Mouse (Mus musculus): ENCODE measurements around the gene Lrrc28.
A peak's percentile ranks its signal among the peaks of the same experiment; 100 is the strongest.

The Lrrc28 gene

DNA sequence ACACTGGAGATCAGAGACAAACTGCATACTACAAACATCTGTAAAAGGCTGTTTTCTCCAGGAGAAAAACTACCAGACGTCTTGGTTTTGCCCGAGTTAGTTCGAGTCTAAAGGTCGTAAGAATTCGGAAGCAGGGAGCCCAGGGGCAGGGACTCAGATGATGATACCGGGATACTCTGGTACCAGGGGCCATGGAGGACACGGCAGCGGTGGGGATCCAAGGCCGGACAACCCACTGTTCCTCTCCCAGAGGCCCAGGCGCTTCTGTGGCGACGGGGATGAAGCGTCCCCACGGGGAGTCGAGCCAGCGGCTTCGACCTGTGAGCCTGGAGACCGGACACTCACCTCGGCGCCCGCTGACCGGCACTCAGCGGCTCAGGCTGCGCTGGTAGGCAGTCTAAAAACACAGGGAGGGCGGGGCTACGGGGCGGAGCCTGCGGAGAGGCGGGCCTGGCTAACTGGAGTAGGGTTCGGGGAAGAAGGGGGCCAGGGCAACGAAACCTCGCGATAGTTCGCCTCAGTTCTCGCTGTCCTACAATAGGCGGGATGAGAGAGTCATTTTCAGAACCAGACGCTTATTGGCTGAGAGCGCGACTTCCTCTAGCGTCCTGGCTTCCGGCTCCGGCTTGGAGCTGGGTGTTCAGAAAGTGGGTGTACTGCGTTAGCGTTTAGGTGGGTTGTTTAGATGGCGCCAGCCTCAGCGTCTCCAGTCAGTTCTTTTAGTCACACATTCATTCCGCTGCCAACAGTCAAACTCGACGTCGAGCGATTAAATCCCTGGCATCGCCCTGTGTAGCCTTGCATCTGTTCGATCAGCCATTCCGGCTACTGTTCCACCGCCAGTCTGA, at the start of gene Lrrc28:
Lrrc28 (minus strand) TSS at position 436 of the 848 bp plus-strand sequence.
- DNase-seq = peak; percentile 98 to 99

DNA sequence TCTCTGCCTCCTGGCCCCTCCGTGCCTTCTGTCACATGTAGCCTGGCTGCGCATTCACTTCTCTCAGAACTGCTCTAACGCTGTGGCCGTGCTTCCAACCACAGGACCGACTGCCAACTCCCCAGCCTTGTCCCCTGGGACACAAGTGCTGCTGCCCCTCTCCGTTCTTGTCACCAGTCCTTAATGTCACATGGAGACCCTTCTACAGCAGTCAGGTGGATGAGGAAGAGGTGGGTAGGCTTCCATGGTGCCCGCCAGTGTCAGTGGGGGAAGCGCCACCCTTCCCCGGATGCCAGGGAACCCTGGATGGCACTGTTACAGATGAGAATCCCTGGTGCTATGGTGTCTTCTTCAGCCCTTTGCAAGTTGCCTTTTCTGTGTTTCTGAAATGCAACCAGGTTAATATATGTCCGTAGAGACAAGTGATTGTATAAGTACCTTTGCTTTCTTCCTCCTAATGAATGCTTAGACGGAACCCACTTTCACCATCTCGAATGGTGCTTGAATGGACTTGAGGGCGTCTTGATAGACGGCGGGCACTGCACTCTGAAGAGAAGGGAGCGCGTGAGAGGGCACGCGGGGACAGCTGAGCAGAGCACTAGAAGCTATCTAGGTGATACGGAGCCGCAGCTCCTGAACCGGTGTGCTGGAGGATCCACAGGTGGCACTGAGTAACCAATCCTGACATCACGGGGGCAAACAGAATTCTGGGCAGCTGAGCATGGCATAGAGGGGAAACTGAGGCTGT, 47.9 kb upstream of the Lrrc28 start:
- DNase-seq = no peak

DNA sequence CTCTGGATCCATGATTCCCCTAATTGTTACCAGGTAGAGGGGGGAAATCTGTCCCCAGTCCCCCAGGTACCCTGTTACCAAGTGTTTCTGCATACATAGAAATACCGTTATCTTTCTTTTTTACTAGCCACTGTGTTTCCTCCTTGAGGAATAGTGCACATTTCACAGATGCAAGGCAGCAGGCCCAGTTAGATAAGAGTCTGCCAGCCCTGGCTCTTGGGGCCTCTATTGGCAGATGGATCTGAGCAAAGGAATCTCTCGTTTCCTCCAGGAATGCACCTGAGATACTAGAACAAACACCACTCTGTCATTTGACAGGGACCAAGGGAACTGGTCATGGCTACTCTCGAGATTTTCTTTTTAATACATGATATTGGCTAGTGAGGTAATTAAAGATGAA, 47.1 kb upstream of the Lrrc28 start:
- no peak for DNase-seq

DNA sequence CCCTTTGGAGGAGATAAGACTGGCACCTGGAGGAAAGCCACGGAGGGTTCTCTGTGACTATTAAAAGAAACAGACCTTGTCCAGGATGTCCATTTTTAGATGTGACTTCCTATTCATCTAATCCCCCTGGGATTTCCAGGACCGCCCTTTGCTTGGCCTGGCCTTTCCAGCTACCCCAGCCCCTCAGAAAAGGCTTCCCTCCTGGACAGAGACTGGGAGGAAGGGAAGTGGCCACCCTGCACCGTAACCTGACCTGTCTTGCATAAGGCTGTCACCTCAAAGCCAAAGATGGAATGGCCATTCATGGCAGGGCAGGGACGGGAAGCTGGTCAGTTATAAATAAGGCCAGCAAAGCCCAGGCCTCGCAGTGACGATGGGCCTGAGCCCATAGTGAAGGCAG, 46.0 kb upstream of the Lrrc28 start:
- no peak for DNase-seq

DNA sequence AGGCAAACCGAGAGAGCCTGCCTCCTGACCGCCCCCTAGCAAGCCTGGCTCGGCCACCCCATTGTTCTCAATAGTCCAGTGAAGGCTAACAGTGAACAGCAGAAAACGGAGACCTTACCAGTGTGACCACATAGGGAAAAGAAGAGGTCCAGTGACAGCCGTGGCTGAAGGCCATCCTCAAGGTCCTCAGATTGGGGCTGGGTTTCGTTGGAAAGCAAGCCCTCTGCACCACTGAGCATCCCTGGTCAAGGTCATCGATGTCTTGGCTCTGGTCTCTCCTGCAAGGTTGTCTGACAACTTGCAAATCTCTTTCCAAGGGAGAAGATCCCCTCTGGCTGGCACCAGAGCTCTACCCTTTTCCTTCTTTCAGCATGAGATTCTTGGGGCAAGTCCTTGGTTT, 44.7 kb upstream of the Lrrc28 start:
- DNase-seq = no peak

DNA sequence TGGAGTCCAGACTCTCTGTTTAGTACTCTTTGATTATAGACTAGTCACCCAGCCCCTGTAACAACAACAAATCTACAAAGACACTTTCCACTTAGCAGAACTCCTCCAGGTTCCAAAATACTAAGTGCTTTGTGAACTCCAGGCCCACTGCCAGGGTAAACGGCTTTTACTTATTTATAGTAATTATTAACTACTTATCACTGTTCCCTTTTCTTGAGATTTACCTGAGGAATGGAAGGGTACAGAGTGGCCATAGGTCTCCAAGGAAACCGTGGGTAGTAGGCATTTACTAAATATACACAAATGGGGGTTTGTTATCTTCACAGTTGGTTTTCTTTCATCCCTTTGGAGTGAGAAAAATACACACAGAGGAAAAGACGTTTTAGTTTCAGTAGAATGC, 43.2 kb upstream of the Lrrc28 start:
- no peak for DNase-seq

DNA sequence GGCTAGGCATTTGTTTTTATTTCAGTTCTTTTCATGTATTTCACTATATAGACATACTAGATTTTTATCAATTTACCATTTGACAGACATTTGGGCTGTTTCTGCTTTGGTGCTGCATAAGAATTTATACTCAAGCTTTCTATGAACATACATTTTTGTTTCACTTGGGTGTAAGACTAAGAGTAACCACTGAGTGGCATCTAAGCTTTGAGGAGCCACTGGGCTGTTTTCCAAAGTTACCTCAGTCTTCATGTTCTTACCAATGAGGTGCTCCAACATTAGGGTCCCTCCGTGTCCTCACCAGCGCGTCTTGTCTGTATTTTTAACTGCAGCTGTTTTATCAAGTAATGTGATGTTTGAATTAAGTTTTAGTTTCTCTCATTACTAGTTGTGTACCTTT, 41.5 kb upstream of the Lrrc28 start:
- no peak for DNase-seq

DNA sequence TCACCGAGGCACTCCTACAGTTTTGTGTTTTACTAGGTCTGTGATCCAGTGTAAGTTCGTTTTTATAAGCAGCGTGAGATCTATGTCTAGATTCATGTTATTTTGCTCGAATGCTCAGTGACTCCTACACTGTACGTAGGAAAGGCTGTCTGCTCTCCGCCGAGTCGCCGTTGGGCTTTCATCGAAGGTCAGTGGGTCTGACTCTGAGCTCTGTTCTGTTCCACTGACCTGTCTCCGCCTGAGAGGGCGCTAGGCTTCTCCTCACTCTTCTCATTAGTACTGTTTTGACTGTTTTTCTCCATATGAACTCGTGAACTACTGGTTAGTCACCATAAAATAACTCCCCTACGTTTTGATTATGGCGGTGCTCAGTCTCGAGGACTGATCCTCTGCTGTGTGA, 37.9 kb upstream of the Lrrc28 start:
- no peak for DNase-seq

DNA sequence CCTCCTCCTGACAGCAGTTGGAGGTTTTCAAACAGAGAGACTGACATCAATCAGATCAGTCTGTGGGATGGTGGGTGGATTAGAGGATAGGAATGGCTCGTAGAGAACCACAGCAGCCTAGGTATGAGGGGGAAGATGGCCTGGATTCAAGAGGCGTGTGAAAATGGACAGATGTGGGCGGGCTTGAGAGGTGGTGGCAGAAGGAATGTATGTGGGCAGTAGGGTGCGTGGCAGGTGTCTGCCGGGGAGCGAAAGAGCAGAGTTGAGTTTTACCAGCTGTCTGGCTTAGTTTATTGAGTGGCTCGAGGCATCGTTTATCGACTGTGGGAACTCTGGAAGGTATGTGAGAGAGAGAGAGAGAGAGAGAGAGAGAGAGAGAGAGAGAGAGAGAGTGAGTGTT, 36.0 kb upstream of the Lrrc28 start:
- no peak for DNase-seq

DNA sequence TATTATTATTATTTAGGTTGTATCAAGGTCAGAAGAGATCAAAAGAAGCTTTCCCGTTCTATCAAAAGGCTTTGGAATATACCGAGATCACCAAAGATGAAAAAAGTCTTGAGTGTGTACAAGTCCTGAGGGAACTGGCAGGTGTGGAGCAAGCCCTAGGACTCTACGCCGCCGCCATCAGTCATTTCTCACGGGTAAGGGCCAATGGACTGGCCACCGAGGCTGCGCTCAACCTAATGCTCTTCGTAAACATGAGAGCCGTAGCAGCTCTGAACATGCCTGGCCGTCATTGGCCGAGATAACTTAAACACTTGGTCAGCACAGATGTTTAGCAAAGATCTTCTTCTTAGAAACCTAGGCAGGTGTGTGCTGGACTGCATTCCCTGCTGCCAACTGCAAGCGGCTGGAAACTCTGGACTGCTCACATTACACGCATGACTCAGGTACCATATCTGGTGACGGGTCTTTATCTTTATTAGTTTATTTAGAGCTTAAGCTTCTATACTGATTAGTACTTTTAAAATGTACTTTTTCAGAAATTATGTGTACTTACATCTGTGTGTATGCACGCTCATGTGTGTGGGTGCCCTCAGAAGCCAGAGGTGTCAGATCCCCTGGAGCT, 33.9 kb upstream of the Lrrc28 start:
- no peak for DNase-seq

DNA sequence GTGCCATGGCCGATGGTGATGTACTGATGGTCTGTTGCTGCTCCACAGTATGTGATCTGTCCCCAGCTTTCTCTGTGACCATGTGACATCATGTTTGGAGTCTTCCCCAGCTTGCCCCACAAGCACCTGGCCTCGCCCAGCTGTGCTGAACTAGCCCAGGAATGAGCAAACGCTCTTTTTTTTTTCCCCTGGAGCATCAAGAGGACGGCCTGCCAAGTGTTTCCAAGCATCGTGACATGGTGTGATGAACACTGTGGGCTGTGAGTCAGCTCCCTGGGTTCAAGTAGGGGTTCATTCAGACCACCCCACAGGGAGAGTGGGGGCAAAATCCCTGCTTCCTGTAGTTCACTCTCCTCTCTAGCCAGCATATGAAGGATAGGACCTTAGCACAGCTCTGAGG, 28.6 kb upstream of the Lrrc28 start:
- DNase-seq = no peak

DNA sequence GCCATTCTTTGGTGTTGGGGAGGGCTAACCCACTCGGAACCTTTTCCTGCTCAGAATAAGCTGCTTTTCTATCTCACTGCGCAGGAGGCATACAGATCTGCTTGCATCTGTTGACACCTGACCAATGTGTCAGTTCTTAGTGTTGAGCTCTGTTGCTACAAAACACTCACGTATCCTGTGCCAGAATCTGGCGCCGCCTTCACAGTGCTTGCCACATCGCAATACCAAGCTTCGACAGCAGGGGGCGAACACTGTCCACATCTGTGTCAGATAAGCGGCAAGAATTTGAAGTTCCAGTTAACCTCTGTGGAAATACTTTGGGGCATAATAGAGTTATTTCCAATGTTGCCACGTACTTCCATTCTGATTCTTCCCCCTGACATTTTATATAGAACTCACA, 27.6 kb upstream of the Lrrc28 start:
- peak; percentile 81 to 88 for DNase-seq

DNA sequence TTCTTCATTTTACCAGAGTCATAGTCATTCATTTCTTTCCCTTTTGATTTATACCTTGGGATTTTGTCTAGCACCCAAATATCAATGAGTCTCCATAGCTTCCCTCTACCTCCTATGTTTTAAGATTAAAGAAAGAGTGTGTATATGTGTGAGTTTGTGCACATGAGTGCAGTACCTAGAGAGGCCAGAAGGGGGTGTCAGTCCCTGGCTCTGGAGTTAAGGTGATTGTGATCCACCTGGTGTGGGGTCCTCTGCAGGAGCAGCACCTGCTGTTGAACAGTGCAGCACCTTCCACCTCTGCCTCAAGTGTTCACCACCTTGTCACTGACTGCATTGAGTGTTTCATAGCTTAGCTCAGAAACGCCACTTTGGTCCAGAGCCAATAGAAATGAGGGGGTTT, 25.9 kb upstream of the Lrrc28 start:
- DNase-seq = no peak

DNA sequence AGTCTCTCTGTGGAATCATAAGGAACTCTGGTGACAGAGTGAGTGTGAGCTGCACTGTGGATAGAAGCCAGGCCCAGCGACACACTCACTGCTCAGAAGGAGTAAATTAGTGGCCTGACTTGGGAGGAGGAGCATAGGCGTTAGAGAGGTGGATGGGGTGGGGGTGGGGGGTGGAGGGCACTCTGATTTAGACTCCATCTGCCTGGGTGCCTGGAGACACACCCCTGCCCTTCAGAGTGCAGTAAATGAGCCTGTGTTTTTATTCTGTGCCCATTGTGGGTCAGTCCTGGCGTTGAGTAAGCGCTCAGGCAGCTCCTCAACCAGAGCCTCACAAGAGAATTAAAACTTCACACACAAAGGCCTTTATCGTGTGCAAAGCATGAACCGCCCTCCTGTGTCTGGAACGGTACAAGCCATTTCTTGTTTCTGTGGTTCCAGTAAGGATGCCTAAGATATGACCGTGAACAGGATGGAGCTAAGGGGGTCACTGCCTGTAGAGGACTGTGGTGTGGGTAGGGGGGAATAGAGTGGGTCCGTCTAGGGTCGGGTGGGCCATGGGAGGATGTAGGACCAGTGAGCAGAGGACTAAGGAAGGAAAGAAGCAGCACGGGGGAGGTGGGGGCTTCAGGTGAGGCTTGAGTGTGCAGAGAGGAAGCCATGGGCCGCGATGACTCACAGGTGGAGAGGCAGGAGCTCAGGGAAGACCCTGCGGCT, 19.1 kb upstream of the Lrrc28 start:
- DNase-seq = no peak

DNA sequence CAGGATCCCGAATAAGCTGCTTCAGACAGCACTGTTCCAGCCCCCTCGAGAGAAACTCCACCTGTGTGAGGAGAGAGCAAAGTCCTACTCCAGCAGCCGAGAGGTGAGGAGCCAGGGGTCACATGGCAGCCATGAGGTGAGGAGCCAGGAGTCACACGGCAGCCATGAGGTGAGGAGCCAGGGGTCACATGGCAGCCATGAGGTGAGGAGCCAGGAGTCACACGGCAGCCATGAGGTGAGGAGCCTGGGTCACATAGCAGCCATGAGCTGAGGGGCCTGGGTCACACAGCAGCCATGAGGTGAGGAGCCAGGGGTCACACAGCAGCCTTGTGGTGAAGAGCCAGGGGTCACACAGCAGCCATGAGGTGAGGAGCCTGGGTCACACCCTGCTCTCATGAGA, 17.4 kb upstream of the Lrrc28 start:
- DNase-seq = no peak

DNA sequence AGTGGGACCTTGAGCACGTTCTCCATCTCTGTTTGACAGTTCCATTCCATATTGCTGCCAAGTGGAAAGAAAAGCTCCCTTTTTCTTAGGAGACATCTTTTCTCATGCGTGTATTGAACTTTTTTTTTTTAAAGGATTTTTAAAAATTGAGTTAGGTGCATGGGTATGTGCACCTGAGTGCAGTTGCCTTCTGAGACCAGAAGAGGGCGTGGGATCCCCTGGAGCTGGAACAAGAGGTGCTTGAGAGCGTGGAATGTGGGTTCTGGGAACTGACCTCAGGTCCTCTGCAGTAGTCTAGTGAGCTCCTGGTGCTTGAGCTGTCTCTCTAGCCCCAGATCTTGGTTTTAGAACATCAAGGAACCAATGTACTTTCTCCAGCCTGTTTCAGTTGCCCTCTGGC, 13.0 kb upstream of the Lrrc28 start:
- DNase-seq = no peak

DNA sequence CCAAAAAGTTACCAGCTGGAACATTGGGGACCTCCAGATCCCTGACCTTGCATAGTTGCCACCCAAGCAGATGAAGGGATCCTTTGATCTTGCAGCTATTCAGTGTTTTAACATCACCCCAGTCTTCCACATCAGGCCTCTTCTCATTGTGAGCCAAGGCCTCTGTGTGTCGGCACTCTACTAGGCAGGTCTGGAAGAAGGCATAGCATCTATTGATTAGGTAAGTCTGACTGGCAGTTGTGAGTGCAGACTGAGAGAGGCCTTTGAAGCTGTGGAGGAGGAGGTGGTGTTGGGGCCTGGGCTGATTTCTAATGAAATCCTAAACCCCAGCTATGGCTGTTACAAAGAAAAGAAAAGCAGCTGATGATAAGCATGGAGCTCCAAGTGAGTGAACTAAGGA, 10.1 kb upstream of the Lrrc28 start:
- no peak for DNase-seq

DNA sequence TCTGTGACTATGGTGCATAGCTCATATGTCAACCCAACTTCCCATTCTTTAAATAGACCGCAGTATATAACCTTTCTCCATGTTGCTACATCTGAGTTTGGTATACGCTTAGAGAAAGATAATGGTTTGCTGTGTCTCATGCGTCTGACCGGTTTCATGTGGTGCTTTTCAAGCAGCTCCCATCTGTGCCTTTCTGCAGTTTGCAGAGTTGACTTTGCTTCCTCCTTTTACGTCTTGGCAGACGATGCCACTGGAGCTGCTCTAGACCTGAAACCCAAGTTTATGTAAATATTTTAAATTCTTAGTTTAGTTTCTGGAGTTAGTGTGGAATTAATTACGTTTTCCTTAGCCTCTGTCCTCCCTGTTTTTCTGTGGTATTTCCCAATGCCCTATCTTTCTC, 9.6 kb upstream of the Lrrc28 start:
- no peak for DNase-seq

DNA sequence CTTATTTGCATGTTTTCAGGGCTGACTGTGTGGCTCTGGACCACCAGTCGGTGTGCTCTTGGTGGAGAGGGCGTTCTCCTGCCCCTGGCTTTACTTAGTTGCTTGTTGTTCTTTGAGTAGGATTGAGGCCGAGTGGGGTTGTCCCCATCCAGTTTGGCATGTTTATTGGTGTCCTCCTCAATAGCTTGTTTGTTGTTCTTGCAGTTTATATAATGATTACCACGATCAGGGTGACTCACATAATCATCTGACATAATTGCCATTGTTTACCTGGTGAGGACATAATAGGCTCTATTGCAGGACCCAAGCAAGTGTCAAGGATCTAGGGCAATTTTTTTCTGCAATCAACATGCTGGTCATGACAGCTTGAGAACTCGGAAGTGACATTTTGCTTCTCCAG, 7.1 kb upstream of the Lrrc28 start:
- no peak for DNase-seq

DNA sequence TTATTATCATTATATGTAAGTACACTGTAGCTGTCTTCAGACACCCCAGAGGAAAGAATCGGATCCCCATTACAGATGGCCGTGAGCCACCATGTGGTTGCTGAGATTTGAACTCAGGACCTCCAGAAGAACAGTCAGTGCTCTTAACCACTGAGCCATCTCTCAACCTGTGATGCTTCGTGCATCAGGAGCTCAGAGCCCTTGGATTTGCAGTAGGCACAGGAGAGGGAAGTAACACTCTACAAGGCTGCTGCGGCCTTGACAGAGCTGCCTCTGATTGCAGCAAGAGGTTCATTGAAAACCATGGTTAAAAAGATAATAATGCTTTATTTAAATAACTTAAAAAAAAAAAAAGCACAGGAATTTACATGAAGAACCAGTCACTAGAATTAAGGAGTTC, 3.3 kb upstream of the Lrrc28 start:
- no peak for DNase-seq

DNA sequence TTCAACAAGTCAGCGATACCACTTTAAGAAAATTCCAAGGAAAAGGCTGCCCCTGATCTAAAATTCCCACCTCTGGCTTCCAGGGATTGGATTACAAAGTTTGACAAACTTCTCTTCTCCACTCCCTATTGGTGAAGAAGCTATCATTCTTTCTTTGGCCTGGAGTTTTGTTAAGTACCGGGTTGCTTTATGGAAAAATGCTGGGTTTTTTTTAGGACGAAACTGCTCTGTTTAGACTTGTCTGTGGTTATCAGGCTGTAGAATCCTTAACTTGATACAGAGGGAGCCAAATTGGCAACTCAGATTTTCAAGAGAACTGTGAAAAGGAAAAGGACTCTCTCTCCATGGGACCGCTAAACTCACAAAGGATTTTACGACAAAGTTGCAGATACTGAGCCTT, 2.2 kb upstream of the Lrrc28 start, which contains the start of gene Ttc23:
Ttc23 (plus strand) TSS at position 134 of the 400 bp plus-strand sequence.
- DNase-seq = no peak

DNA sequence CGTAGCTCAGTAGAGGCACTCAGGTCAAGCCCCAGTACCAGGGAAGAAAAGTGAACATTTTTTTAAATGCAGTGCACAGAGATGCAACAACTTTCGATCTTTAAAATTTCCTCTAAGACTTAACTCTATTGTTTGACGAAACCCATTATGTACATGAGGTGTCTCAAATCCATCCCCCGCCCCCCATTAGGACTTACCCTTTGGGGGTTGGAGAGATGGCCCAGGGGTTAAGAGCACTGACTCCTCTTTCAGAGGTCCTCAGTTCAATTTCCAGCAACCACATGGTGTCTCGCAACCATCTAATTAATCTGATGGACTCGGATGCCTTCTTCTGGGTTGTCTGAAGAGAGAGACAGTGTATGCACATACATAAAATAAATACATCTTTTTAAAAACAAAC, 1.1 kb upstream of the Lrrc28 start:
- DNase-seq = no peak

DNA sequence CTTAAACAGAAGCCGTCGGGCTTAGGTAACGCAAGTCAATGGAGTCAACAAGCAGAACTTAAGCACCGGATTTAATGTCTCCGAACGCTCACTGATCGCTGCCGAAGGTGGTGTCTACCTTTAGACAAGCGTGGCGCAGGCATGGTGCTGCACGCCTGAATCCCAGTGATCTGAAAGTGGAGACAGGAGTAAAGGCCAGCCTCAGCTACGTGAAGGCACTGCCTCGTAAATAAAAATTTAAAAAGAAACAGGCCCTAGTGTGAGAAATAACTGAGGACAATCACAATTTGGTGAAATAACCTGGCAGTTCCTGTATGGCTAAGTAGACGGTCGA, 580 bp upstream of the Lrrc28 start:
- DNase-seq = no peak
